Mouse (Mus musculus): ENCODE results near the gene Znrf3.

Gene Znrf3

GRCm38 (mm10) chr11:5445452-5445953 is 856 bp upstream of the Znrf3 start:
- TF ChIP-seq GATA4 (IDR thresholded peaks at IDR 0.05; ENCODE audit: insufficient replicate concordance, low read length): no peak

- no peak for TF ChIP-seq GATA4 (IDR thresholded peaks at IDR 0.05; ENCODE audit: insufficient replicate concordance, low read length)
These were observed 431 bp downstream of the Znrf3 start for GRCm38 (mm10) chr11:5444234-5444598.

GRCm38 (mm10) chr11:5443511-5444233 is 975 bp downstream of the Znrf3 start:
- no peak for TF ChIP-seq GATA4 (IDR thresholded peaks at IDR 0.05; ENCODE audit: insufficient replicate concordance, low read length)

- no peak for TF ChIP-seq GATA4 (IDR thresholded peaks at IDR 0.05; ENCODE audit: insufficient replicate concordance, low read length)
These were observed 2.0 kb downstream of the Znrf3 start for GRCm38 (mm10) chr11:5442590-5443021.

GRCm38 (mm10) chr11:5437646-5438045 is 7.0 kb downstream of the Znrf3 start:
- no peak for TF ChIP-seq GATA4 (IDR thresholded peaks at IDR 0.05; ENCODE audit: insufficient replicate concordance, low read length)

GRCm38 (mm10) chr11:5436988-5437387 is 7.7 kb downstream of the Znrf3 start:
- TF ChIP-seq GATA4 (IDR thresholded peaks at IDR 0.05; ENCODE audit: insufficient replicate concordance, low read length): no peak

- no peak for TF ChIP-seq GATA4 (IDR thresholded peaks at IDR 0.05; ENCODE audit: insufficient replicate concordance, low read length)
These were observed 9.2 kb downstream of the Znrf3 start for GRCm38 (mm10) chr11:5435493-5435892.

GRCm38 (mm10) chr11:5432330-5432729 is 12.3 kb downstream of the Znrf3 start:
- no peak for TF ChIP-seq GATA4 (IDR thresholded peaks at IDR 0.05; ENCODE audit: insufficient replicate concordance, low read length)

- no peak for TF ChIP-seq GATA4 (IDR thresholded peaks at IDR 0.05; ENCODE audit: insufficient replicate concordance, low read length)
These were observed 13.8 kb downstream of the Znrf3 start for GRCm38 (mm10) chr11:5430863-5431262.

- no peak for TF ChIP-seq GATA4 (IDR thresholded peaks at IDR 0.05; ENCODE audit: insufficient replicate concordance, low read length)
These were observed 15.1 kb downstream of the Znrf3 start for GRCm38 (mm10) chr11:5429396-5430190.

- TF ChIP-seq GATA4 (IDR thresholded peaks at IDR 0.05; ENCODE audit: insufficient replicate concordance, low read length): no peak
These were observed 17.4 kb downstream of the Znrf3 start for GRCm38 (mm10) chr11:5427251-5427650.

- no peak for TF ChIP-seq GATA4 (IDR thresholded peaks at IDR 0.05; ENCODE audit: insufficient replicate concordance, low read length)
These were observed 18.3 kb downstream of the Znrf3 start for GRCm38 (mm10) chr11:5426317-5426716.

- no peak for TF ChIP-seq GATA4 (IDR thresholded peaks at IDR 0.05; ENCODE audit: insufficient replicate concordance, low read length)
These were observed 19.5 kb downstream of the Znrf3 start for GRCm38 (mm10) chr11:5425106-5425505.

GRCm38 (mm10) chr11:5424185-5424584 is 20.5 kb downstream of the Znrf3 start:
- TF ChIP-seq GATA4 (IDR thresholded peaks at IDR 0.05; ENCODE audit: insufficient replicate concordance, low read length): no peak

GRCm38 (mm10) chr11:5423000-5423399 is 21.6 kb downstream of the Znrf3 start:
- TF ChIP-seq GATA4 (IDR thresholded peaks at IDR 0.05; ENCODE audit: insufficient replicate concordance, low read length): no peak

GRCm38 (mm10) chr11:5422252-5422636 is 22.4 kb downstream of the Znrf3 start:
- no peak for TF ChIP-seq GATA4 (IDR thresholded peaks at IDR 0.05; ENCODE audit: insufficient replicate concordance, low read length)
